Mouse (Mus musculus): Measurements from ENCODE around the gene Foxe3. TPM values are rescaled to one million over a fixed set of nuclear protein-coding genes. Genes with fewer than 3 reads are reported as not detected.
A peak's percentile ranks its signal among the peaks of the same experiment; 100 is the strongest.

Gene Foxe3
- total RNA-seq, 2 experiments from 2014 or later, result not detected

- DNase-seq, result peak; percentile 31
- intact Hi-C loops (cut with DNase I; ENCODE audit: low total_unique reads), result no loop called here
Measured at GRCm38 (mm10) chr4:114924971-114925916, 569 bp downstream of the Foxe3 start.

GRCm38 (mm10) chr4:114917091-114917490 lies 8.7 kb downstream of the Foxe3 start:
- DNase-seq, result peak; percentile 54
- intact Hi-C loops (cut with DNase I; ENCODE audit: low total_unique reads), result loop anchor here (2.0 kb wide), 1 partner anchor 30 kb away; no protein-coding TSS in a partner anchor

- no peak for DNase-seq
- intact Hi-C loops (cut with DNase I; ENCODE audit: low total_unique reads), result loop anchor here (2.0 kb wide), 1 partner anchor 31 kb away; no protein-coding TSS in a partner anchor
Measured at GRCm38 (mm10) chr4:114916056-114916455, 9.8 kb downstream of the Foxe3 start.

GRCm38 (mm10) chr4:114913594-114913962 lies 12.2 kb downstream of the Foxe3 start:
- DNase-seq, result peak; percentile 51
- intact Hi-C loops (cut with DNase I; ENCODE audit: low total_unique reads), result no loop called here

GRCm38 (mm10) chr4:114912705-114913593 lies 12.9 kb downstream of the Foxe3 start:
- no peak for DNase-seq
- intact Hi-C loops (cut with DNase I; ENCODE audit: low total_unique reads), result no loop called here

GRCm38 (mm10) chr4:114909602-114910484 lies 16.0 kb downstream of the Foxe3 start:
- intact Hi-C loops (cut with DNase I; ENCODE audit: low total_unique reads), result loop anchor here (5.0 kb wide), 1 partner anchor 243 kb away; no protein-coding TSS in a partner anchor
- DNase-seq, result peak; percentile 22

- intact Hi-C loops (cut with DNase I; ENCODE audit: low total_unique reads), result loop anchor here (5.0 kb wide), 1 partner anchor 242 kb away; no protein-coding TSS in a partner anchor
- DNase-seq, result peak; percentile 93
Measured at GRCm38 (mm10) chr4:114908829-114909601, 16.8 kb downstream of the Foxe3 start, which contains the start of gene Foxd2. Gene Foxd2, minus strand, starts transcription at chr4:114908873.

- DNase-seq, result peak; percentile 22
- intact Hi-C loops (cut with DNase I; ENCODE audit: low total_unique reads), result loop anchor here (5.0 kb wide), 1 partner anchor 241 kb away; no protein-coding TSS in a partner anchor
Measured at GRCm38 (mm10) chr4:114907951-114908828, 17.6 kb downstream of the Foxe3 start.

GRCm38 (mm10) chr4:114907056-114907917 lies 18.5 kb downstream of the Foxe3 start:
- intact Hi-C loops (cut with DNase I; ENCODE audit: low total_unique reads), result loop anchor here (5.0 kb wide), 1 partner anchor 240 kb away; no protein-coding TSS in a partner anchor
- peak; percentile 17 for DNase-seq

- intact Hi-C loops (cut with DNase I; ENCODE audit: low total_unique reads), result loop anchor here (5.0 kb wide), 1 partner anchor 239 kb away; no protein-coding TSS in a partner anchor
- no peak for DNase-seq
Measured at GRCm38 (mm10) chr4:114905969-114906680, 19.7 kb downstream of the Foxe3 start.

GRCm38 (mm10) chr4:114905501-114905900 lies 20.3 kb downstream of the Foxe3 start:
- no peak for DNase-seq
- intact Hi-C loops (cut with DNase I; ENCODE audit: low total_unique reads), result loop anchor here (5.0 kb wide), 1 partner anchor 238 kb away; no protein-coding TSS in a partner anchor

GRCm38 (mm10) chr4:114903422-114903782 lies 22.4 kb downstream of the Foxe3 start:
- intact Hi-C loops (cut with DNase I; ENCODE audit: low total_unique reads), result no loop called here
- DNase-seq, result no peak

GRCm38 (mm10) chr4:114902641-114903421 lies 23.0 kb downstream of the Foxe3 start:
- DNase-seq, result no peak
- intact Hi-C loops (cut with DNase I; ENCODE audit: low total_unique reads), result no loop called here

GRCm38 (mm10) chr4:114901643-114902351 lies 24.0 kb downstream of the Foxe3 start:
- no peak for DNase-seq
- intact Hi-C loops (cut with DNase I; ENCODE audit: low total_unique reads), result no loop called here
